Mouse (Mus musculus): ENCODE measurements at regions not wholly inside any gene's neighbourhood (a gene's known extent, or its start where the extent isn't known, plus 50 kb on each side); places are given as distances from the start of the nearest gene placed in this dataset.
A peak's percentile ranks its signal among the peaks of the same experiment; 100 is the strongest.

- peak; percentile 0 for DNase-seq (ENCODE audit: low read depth, low spot score)
Measured at GRCm38 (mm10) chr1:3012530-3012929, 1795.2 kb upstream of the Gm37988 start.

- DNase-seq (ENCODE audit: low read depth, low spot score) = no peak
Measured at GRCm38 (mm10) chr1:3062759-3063158, 1744.9 kb upstream of the Gm37988 start.

- DNase-seq (ENCODE audit: low read depth, low spot score) = no peak
Measured at GRCm38 (mm10) chr1:3094375-3094774, 1713.3 kb upstream of the Gm37988 start.

- peak; percentile 41 for DNase-seq (ENCODE audit: low read depth, low spot score)
Measured at GRCm38 (mm10) chr1:3094910-3095309, 1712.8 kb upstream of the Gm37988 start.

DNA sequence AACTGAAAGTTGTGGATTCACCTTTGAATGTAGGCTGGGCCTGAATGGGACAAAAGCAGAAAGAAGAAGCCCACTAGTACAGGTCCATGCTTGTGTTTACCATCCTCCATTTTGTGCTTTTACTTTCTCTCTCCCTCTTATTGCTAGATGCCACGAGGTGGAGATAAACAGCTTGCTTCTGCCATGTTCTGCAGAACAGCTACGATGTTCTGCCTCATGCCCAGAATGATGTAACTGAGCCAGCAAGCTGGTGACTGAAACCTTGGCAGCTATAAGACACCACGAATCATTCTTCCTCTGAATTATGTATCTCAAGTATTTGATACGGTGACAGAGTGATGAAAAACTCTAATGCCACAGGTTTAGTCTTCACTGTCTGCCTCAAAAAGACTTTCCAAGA lies 1694.1 kb upstream of the Gm37988 start:
- DNase-seq (ENCODE audit: low read depth, low spot score) = no peak

DNA sequence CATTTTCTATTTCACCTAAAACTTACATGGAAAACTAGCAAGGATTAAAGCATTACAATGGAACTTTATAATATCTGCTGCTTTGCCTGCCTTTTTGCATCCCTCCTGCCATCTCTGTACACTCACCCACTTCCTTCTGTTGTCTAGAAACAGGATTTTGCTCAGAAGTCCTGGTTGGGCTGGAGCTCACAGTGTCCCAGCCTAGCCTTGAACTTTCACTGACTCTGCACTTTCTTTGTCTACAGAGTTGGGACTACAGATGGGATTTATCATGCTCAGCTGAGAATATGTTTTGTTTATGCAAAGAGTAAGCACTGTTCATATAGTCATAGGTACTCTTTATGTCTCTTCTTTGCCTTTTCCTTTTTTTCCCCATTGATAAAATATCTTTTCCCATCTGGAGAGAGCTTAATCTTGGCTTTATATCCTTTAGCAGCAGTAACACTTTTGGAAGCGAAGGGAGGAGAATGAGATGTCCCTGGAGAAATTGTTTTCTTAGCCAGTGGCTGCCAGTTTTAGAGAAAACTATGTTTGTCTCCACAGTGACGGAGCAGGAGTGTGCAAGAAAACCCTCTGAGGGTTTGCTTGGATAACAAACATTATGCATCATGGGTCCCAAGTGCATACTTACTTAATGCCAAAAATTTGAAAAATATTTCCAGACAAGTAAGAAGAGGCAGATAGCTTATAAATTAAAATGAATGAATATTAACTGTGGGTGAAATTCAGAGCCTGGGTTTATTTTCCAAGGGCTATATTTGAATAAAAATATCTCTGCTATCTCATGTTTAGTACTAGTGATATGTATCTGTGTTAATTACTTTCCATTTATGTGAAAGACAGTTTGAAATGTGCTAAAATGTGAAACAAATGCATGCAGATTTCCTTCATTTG lies 1687.9 kb upstream of the Gm37988 start:
- DNase-seq (ENCODE audit: low read depth, low spot score) = peak; percentile 57

- DNase-seq (ENCODE audit: low read depth, low spot score) = peak; percentile 79
Measured at GRCm38 (mm10) chr1:3120392-3120690, 1687.4 kb upstream of the Gm37988 start.

- peak; percentile 65 for DNase-seq (ENCODE audit: low read depth, low spot score)
Measured at GRCm38 (mm10) chr1:3121288-3121687, 1686.4 kb upstream of the Gm37988 start.

DNA sequence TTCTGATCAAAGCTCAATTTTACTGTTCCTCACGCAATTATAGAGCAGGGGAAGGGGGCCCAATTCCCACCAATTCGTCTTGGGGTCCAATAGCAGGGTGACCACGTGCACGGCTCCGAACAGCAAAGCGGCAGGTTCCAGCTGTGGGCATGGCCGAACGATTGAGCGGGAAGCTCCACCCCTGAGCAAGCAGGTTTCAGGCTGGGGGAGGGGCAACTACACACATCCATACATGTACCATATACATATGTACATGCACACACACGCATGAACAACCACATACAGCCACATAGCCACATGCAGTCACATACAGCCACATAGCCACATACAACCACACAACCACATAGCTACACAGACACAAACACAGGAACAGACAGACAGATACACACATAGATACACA lies 1685.9 kb upstream of the Gm37988 start:
- no peak for DNase-seq (ENCODE audit: low read depth, low spot score)
